Mouse (Mus musculus) neural tube, embryonic 13.5 days (tissue): ENCODE data around the gene Rasgrp3. TPM values are rescaled to one million over a fixed set of nuclear protein-coding genes. Genes with fewer than 3 reads are reported as not detected.

ENCODE experiments used
- ATAC-seq: fragments of 200-750 bp; cut with Nextera tagmentation; 2 replicates; pipeline ENCODE4 v1.8.0; 2017; ENCODE audit warnings: low read depth, mild to moderate bottlenecking, moderate TSS enrichment, moderate library complexity
- H3K27ac ChIP-seq: fragments of 300-500 bp; sonication (generic); replicated peaks from 2 replicates; pipeline ENCODE4 v1.5.1; 2015; ENCODE audit warnings: moderate library complexity, mild to moderate bottlenecking, inconsistent platforms
- H3K27me3 ChIP-seq: fragments of 300-500 bp; sonication (generic); 2 replicates; pipeline ENCODE4 v1.6.1; 2015; ENCODE audit warnings: mild to moderate bottlenecking, inconsistent platforms
- H3K36me3 ChIP-seq: fragments of 300-500 bp; sonication (generic); 2 replicates; pipeline ENCODE4 v1.6.1; 2015; ENCODE audit warnings: mild to moderate bottlenecking, inconsistent platforms
- H3K4me1 ChIP-seq: fragments of 300-500 bp; sonication (generic); replicated peaks from 2 replicates; pipeline ENCODE4 v1.6.1; 2015; ENCODE audit warnings: inconsistent platforms
- H3K4me2 ChIP-seq: fragments of 300-500 bp; sonication (generic); 2 replicates; pipeline ENCODE4 v1.6.1; 2015; ENCODE audit warnings: inconsistent platforms, mild to moderate bottlenecking, moderate library complexity
- H3K4me3 ChIP-seq: fragments of 300-500 bp; sonication (generic); 2 replicates; pipeline ENCODE4 v1.5.1; 2015; ENCODE audit warnings: mild to moderate bottlenecking, inconsistent platforms
- H3K9ac ChIP-seq: fragments of 300-500 bp; sonication (generic); 2 replicates; pipeline ENCODE4 v1.6.1; 2015; ENCODE audit warnings: moderate library complexity, mild to moderate bottlenecking, inconsistent platforms
- H3K9me3 ChIP-seq: fragments of 300-500 bp; sonication (generic); 2 replicates; pipeline ENCODE4 v1.6.1; 2016; ENCODE audit warnings: inconsistent platforms
- WGBS: fragments of 180-500 bp; shearing (Covaris S2); methylation state at CpG from one replicate; pipeline ENCODE4 v1.1.7; 2015; 5-methylcytosine and 5-hydroxymethylcytosine counted together
- polyA plus RNA-seq: library from polyadenylated mRNA; unstranded; fragments of >200 nt; fragmentation: Nextera tagmentation; extraction: Ambion mirVana; gene quantifications from 2 replicates; pipeline ENCODE4 v1.2.1, GENCODE M21; 2015

Rasgrp3 gene
- polyA plus RNA-seq, 1 experiment from 2014 or later: 6.0 TPM

DNA sequence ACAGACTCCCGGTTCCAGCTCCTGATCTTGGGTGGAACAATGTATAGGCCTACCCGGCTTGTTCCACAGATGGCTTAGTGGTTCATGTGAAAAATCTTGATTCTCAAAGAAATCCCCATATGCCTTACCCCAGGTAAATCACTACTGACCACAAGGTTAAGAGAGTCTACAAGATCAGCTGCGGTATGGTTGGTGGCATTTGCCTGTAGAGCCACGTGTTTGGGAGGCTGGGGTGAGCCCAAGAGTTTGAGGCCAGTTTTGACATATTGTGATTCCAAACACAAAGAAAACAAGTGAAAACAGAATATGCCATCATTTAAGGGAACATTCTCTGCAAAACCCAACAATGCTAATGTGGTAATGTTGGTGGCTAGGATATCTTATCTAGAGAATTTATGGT is 99.9 kb downstream of the Rasgrp3 start:
- Histone ChIP-seq H3K4me1 (peaks cover 7% of the 10 kb centered on the region), H3K27me3 (no peaks in the 10 kb centered on the region), H3K4me3 (no peak overlapping the region), H3K4me2 (no peak overlapping the region), H3K9me3 (no peaks in the 10 kb centered on the region), H3K36me3 (peaks cover 27% of the 10 kb centered on the region), H3K27ac (no peak overlapping the region), H3K9ac (no peak overlapping the region)
- no peak for ATAC-seq
- WGBS: 97% methylated on average over 4 of the region's 4 CpGs

DNA sequence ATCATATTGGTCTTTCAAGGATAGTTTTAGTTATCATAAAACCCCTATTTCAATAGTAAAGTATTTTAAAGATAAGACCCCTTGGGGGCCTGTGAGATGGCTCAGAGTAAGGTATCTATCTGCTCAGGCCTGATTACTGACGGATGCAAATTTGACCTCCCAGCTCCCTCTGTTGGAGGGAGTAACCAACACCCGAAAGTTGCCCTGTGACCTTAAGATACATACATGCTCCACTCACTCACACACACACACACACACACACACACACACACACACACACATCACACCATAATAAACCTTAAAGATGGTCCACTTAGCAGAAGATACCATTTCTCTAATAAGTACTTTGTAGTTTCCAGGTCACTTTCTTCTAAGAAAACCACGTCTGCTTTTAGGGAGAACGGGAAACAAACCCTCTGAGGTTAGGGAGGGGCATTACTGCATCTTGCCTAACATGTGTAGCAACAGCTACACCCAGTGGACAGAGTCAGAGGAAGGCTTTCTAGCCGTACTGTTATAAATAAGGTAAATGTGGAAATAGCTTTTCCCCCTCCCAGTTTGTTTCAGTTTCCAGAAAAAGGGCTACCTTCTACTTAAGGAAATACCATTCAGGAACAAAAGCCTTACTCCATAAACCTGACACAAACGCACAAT is 100.8 kb downstream of the Rasgrp3 start:
- Histone ChIP-seq H3K9ac (no peak overlapping the region), H3K27me3 (no peaks in the 10 kb centered on the region)
- 47% methylated on average over 6 of the region's 6 CpGs for WGBS

DNA sequence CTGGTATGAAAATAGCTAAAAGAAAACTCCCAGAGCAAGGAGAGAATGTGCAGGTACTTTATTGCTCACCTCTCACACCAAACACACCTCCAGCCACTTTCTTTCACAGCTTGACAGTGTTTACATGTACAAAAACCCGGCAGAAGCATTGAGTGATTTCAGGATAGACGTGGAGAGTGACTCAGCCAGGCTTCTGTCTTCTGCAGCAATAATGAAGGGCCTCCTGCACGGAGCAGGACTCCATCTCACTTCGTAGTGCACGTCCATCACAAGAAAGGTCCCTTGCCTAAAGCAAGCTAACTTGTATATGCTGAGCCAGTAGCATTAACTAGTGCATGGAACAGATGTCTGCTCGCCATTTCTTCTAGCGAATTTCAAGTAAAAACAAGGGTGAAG is 101.4 kb downstream of the Rasgrp3 start:
- Histone ChIP-seq H3K36me3 (peaks cover 35% of the 10 kb centered on the region), H3K9ac (no peak overlapping the region), H3K27ac (no peak overlapping the region), H3K4me2 (no peak overlapping the region), H3K4me3 (no peak overlapping the region), H3K4me1 (peaks cover 7% of the 10 kb centered on the region), H3K27me3 (no peaks in the 10 kb centered on the region), H3K9me3 (no peaks in the 10 kb centered on the region)
- no peak for ATAC-seq
- 88% methylated on average over 7 of the region's 7 CpGs for WGBS

More for the DNA sequence above, 100.8 kb downstream of the Rasgrp3 start:
- peaks cover 7% of the 10 kb centered on the region for H3K4me1 ChIP-seq
- peak; percentile 69 for ATAC-seq
- H3K36me3 ChIP-seq: peaks cover 30% of the 10 kb centered on the region
- H3K9me3 ChIP-seq: no peaks in the 10 kb centered on the region
- H3K4me3 ChIP-seq: no peak overlapping the region
- H3K4me2 ChIP-seq: no peak overlapping the region
- no peak overlapping the region for H3K27ac ChIP-seq

DNA sequence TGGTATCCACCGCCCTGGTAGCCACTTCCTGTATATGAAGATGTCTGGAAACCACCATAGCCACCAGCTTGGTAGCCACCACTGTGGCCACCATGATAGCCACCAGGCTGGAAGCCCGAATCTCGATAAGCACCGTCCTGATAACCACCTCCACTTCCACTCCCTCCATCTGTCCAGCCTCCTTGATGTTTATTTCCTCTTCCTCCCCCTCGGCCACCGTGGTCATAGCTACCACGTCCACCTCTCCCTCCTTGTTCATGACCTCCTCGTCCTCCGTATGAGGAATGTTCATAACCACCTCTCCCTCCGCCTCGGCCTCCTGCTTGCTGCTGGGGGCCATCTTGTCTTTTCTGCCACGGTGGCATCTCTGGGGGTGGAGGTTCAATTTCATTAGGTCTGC is 102.7 kb downstream of the Rasgrp3 start:
- peaks cover 45% of the 10 kb centered on the region for H3K36me3 ChIP-seq
- H3K4me1 ChIP-seq: peaks cover 7% of the 10 kb centered on the region
- no peak overlapping the region for H3K9ac ChIP-seq
- WGBS: 93% methylated on average over 12 of the region's 12 CpGs
- no peaks in the 10 kb centered on the region for H3K27me3 ChIP-seq
- H3K9me3 ChIP-seq: no peaks in the 10 kb centered on the region
- no peak overlapping the region for H3K4me2 ChIP-seq
- no peak overlapping the region for H3K27ac ChIP-seq
- no peak for ATAC-seq
- H3K4me3 ChIP-seq: no peak overlapping the region

DNA sequence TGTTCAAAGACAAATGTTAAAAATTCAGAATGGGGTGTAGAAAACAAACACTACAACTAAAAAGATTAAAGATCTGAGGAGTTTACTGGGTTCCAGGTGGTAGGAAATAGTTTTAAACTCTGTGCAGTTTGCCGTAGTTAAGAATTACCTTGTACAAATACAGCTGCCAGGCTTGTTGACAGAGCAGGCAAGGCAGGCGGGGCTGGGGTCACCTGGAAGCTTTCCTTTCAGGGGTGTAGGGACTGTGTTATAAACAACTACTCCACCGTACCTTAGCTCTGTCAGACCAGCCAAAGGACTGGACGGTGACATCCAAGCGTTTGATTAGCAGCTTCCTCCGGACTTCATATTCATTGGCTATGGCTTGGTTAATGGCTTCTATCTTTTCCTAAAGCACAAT is 103.4 kb downstream of the Rasgrp3 start:
- ATAC-seq: no peak
- Histone ChIP-seq H3K9ac (no peak overlapping the region), H3K27ac (no peak overlapping the region), H3K27me3 (no peaks in the 10 kb centered on the region), H3K36me3 (peaks cover 52% of the 10 kb centered on the region), H3K4me1 (peaks cover 7% of the 10 kb centered on the region), H3K4me3 (no peak overlapping the region), H3K9me3 (no peaks in the 10 kb centered on the region), H3K4me2 (no peak overlapping the region)
- whole genome bisulfite sequencing: 94% methylated on average over 6 of the region's 6 CpGs

- H3K27me3 ChIP-seq: no peaks in the 10 kb centered on the region
- 87% methylated on average over 5 of the region's 5 CpGs for WGBS
- H3K9me3 ChIP-seq: no peaks in the 10 kb centered on the region
- H3K4me1 ChIP-seq: peaks cover under 1% of the 10 kb centered on the region; the same call in 1 of the 2 replicates
- no peak overlapping the region for H3K4me2 ChIP-seq
- no peak for ATAC-seq
- H3K9ac ChIP-seq: no peak overlapping the region
- peaks cover 59% of the 10 kb centered on the region for H3K36me3 ChIP-seq
- no peak overlapping the region for H3K27ac ChIP-seq
- H3K4me3 ChIP-seq: no peak overlapping the region
Observed at GRCm38 (mm10) chr17:75539841-75540240, 104.1 kb downstream of the Rasgrp3 start.

GRCm38 (mm10) chr17:75543434-75543833 is 107.7 kb downstream of the Rasgrp3 start:
- WGBS: 90% methylated on average over 7 of the region's 7 CpGs
- Histone ChIP-seq H3K27me3 (no peaks in the 10 kb centered on the region), H3K27ac (no peak overlapping the region), H3K9me3 (no peaks in the 10 kb centered on the region), H3K4me1 (peaks cover 4% of the 10 kb centered on the region; the same call in 1 of the 2 replicates), H3K9ac (no peak overlapping the region), H3K36me3 (peaks cover 72% of the 10 kb centered on the region), H3K4me2 (no peak overlapping the region), H3K4me3 (no peak overlapping the region)
- no peak for ATAC-seq

DNA sequence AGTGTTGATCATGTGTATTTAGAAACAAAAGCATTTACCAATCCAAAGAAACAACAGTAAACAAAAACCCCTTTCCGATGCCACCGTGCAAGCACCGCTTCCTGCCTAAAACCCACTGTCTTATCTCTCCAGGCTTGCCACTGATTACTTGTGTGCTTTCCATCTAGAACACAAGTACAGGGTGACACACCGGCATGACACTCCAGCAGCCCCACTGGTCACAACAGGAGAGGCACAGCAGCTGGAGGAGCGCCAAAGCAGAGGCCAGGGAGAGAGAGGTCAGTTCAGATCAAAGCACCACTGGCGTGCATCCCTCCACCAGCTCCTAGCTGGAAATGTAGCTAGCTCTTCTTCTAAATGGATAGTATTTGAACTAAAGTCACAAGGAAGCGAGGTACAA is 108.6 kb downstream of the Rasgrp3 start:
- Histone ChIP-seq H3K4me3 (no peak overlapping the region), H3K27ac (no peak overlapping the region), H3K27me3 (no peaks in the 10 kb centered on the region), H3K36me3 (peaks cover 64% of the 10 kb centered on the region), H3K4me2 (no peak overlapping the region), H3K4me1 (peaks cover 8% of the 10 kb centered on the region), H3K9ac (no peak overlapping the region), H3K9me3 (no peaks in the 10 kb centered on the region)
- WGBS: 88% methylated on average over 7 of the region's 7 CpGs
- ATAC-seq: no peak

DNA sequence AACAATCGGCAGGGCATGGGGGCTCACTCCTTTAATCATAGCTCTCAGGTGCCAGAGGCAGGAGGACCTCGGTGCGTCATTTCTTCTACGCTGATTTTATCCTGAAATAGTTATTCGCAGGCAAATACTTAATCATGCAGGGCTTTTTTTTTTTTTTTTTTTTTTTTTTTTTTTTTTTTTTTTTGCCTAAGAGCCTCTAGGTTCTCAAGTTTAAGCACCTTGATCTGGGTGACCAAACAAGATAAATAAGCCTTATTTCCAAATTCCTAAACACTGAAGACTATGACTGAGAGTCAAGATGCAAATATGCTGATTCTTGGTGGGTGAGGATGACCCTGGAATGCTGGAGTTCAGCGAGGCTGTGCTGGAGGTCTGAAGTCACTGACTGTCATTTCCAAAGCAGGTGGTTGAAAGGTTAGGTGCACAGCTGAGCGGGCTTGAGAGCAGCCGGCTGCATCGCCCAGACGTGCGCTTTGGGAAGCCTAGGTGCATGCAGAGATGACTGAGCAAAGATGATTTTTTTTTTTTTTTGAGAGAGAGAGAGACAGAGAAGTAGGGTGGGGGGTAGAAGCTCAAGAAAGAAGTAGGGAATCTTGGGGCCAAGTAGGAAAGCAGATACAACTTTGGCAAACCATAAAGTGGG is 115.2 kb downstream of the Rasgrp3 start:
- Histone ChIP-seq H3K9me3 (no peaks in the 10 kb centered on the region), H3K36me3 (peaks cover 17% of the 10 kb centered on the region), H3K4me1 (peaks cover 21% of the 10 kb centered on the region), H3K27me3 (no peaks in the 10 kb centered on the region), H3K27ac (no peak overlapping the region), H3K4me3 (peak overlapping the region; percentile 76), H3K4me2 (peak overlapping the region; percentile 70), H3K9ac (peak overlapping the region; percentile 89)
- WGBS: 38% methylated on average over 11 of the region's 11 CpGs
- peak; percentile 5 for ATAC-seq

DNA sequence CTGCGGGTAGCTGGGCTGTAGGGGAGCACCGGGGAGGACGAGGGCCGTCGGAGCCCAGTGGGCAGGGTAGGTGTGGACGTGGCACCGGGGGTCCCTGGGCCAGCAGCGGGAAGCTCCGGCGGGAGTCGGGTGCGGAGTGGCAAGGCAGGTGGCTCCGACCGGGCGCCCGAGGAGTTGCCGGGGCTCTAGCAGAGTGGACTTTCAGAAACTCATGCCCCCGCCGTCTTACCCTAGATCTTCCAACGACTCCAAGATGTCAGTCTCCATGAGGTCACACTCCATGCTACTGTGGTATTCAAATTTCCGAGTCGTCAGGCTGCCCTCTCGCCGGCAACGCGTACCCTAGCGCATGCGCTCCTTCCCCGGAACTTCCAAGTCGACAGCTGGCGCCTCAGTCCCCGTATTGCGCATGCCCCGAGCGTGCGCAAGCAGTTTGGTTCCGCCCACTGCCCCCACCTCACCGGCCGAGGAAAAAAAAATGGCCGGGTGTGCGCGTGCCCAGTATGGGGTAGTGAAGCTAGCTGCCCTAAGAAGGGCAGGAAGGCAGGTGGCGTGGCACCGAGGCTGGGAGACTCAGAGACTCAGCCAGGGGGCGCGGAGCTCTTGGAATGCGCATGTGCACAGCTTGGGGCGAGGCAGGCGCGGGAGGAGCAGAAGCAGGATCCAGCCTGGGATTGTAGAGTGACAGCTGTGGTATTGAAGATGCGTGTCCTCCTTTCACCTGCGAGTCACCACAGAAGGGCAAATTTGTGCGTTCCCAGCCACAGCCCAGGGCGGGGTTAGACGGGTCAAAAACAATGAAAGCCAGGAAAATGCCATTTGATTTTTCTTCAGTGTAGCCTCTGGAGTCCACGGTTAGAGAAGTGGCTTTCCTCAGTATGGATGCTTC is 116.1 kb downstream of the Rasgrp3 start, which contains the start of gene Fam98a:
Gene Fam98a, minus strand, starts transcription at position 435 of the 889 bp plus-strand sequence.
- Histone ChIP-seq H3K9me3 (no peaks in the 10 kb centered on the region), H3K4me2 (peak within 1 kb of the TSS; percentile 70), H3K27me3 (no peaks in the 10 kb centered on the region), H3K4me1 (peaks cover 21% of the 10 kb centered on the region), H3K36me3 (peaks cover 8% of the 10 kb centered on the region), H3K27ac (peak within 1 kb of the TSS; percentile 64), H3K4me3 (peak within 1 kb of the TSS; percentile 76), H3K9ac (peak within 1 kb of the TSS; percentile 89)
- ATAC-seq: peak; percentile 99
- WGBS: under 1% methylated on average over 56 of the region's 56 CpGs

- H3K4me3 ChIP-seq: no peak overlapping the region
- H3K9me3 ChIP-seq: no peaks in the 10 kb centered on the region
- ATAC-seq: no peak
- no peak overlapping the region for H3K27ac ChIP-seq
- no peak overlapping the region for H3K4me2 ChIP-seq
- H3K9ac ChIP-seq: no peak overlapping the region
- 7% methylated on average over 3 of the region's 3 CpGs for WGBS
- H3K36me3 ChIP-seq: no peaks in the 10 kb centered on the region
- H3K4me1 ChIP-seq: no peaks in the 10 kb centered on the region
- no peaks in the 10 kb centered on the region for H3K27me3 ChIP-seq
Observed at GRCm38 (mm10) chr17:75557031-75557430, 121.3 kb downstream of the Rasgrp3 start.

DNA sequence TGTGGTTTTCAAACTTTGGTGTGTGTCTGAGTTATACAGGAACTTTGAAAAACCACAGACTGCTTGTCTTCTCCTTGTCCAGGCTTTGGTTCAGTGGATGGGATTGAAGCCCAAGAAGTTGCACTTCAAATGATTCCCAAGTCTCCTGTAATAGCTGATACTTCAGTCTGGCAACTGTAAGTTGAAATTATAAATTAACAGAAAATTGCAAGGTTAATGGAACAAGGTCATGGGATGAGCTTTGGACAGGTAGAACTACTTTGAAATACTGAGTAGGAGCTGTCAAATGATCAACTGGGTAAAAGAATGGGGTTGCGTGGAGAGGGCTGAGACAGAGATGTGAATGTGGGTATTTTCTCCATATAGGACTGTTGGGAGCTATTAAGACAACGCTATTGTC is 122.3 kb downstream of the Rasgrp3 start:
- Histone ChIP-seq H3K9ac (no peak overlapping the region), H3K36me3 (no peaks in the 10 kb centered on the region), H3K9me3 (no peaks in the 10 kb centered on the region), H3K4me1 (no peaks in the 10 kb centered on the region), H3K4me3 (no peak overlapping the region), H3K27ac (no peak overlapping the region), H3K4me2 (no peak overlapping the region), H3K27me3 (no peaks in the 10 kb centered on the region)
- WGBS: 90% methylated on average over 2 of the region's 2 CpGs
- no peak for ATAC-seq
